Mouse (Mus musculus) heart, embryonic 16.5 days (tissue): ENCODE measurements around the gene Arf5. TPM values are rescaled to one million over a fixed set of nuclear protein-coding genes. Genes with fewer than 3 reads are reported as not detected.

Source experiments
- ATAC-seq: fragments of 200-750 bp; cut with Nextera tagmentation; replicated peaks from 2 replicates; pipeline ENCODE4 v1.8.0; 2017; ENCODE audit warnings: moderate number of reproducible peaks; ENCODE audit not compliant: insufficient read depth, low FRiP score; ENCODE audit errors: extremely low read depth
- H3K27ac ChIP-seq: fragments of 300-500 bp; sonication (generic); 2 replicates; pipeline ENCODE4 v1.5.1; 2014; ENCODE audit warnings: mild to moderate bottlenecking, low read length, control low read depth, moderate library complexity
- H3K27me3 ChIP-seq: fragments of 300-500 bp; sonication (generic); 2 replicates; pipeline ENCODE4 v1.6.1; 2014; ENCODE audit warnings: low read length, mixed read lengths; ENCODE audit not compliant: control insufficient read depth, insufficient read depth
- H3K36me3 ChIP-seq: fragments of 300-500 bp; sonication (generic); 2 replicates; pipeline ENCODE4 v1.6.1; 2014; ENCODE audit not compliant: control insufficient read depth, insufficient read depth
- H3K4me1 ChIP-seq: fragments of 300-500 bp; sonication (generic); 2 replicates; pipeline ENCODE4 v1.6.1; 2014; ENCODE audit warnings: low read length, mixed read lengths; ENCODE audit not compliant: control insufficient read depth, insufficient read depth
- H3K4me2 ChIP-seq: fragments of 300-500 bp; sonication (generic); 2 replicates; pipeline ENCODE4 v1.6.1; 2014; ENCODE audit warnings: low read depth, mild to moderate bottlenecking, control low read depth, low read length
- H3K4me3 ChIP-seq: fragments of 300-500 bp; sonication (generic); 2 replicates; pipeline ENCODE4 v1.5.1; 2014; ENCODE audit warnings: mild to moderate bottlenecking, control low read depth, low read length
- H3K9ac ChIP-seq: fragments of 300-500 bp; sonication (generic); 2 replicates; pipeline ENCODE4 v1.6.1; 2014; ENCODE audit warnings: low read length, control low read depth
- H3K9me3 ChIP-seq: fragments of 300-500 bp; sonication (generic); replicated peaks from 2 replicates; pipeline ENCODE4 v1.6.1; 2016; ENCODE audit warnings: low read length; ENCODE audit not compliant: control insufficient read depth
- WGBS: fragments of 180-500 bp; shearing (Covaris S2); extraction: QIAGEN DNeasy Blood & Tissue Kit; methylation state at CpG from one replicate; pipeline ENCODE4 v1.1.7; 2014; 5-methylcytosine and 5-hydroxymethylcytosine counted together
- polyA plus RNA-seq: library from polyadenylated mRNA; unstranded; fragments of >200 nt; fragmentation: Nextera tagmentation; extraction: Ambion mirVana; gene quantifications from 2 replicates; pipeline ENCODE4 v1.2.1, GENCODE M21; 2015

Gene Arf5
- polyA plus RNA-seq, 1 experiment from 2014 or later, result 231 TPM

- no peaks in the 10 kb centered on the region for H3K27me3 ChIP-seq
- H3K4me2 ChIP-seq, result no peak overlapping the region
- H3K9me3 ChIP-seq, result no peaks in the 10 kb centered on the region
- H3K27ac ChIP-seq, result no peak overlapping the region
- no peak for ATAC-seq
- no peaks in the 10 kb centered on the region for H3K36me3 ChIP-seq
- no peak overlapping the region for H3K4me3 ChIP-seq
- H3K4me1 ChIP-seq, result peaks cover 2% of the 10 kb centered on the region; the same call in 1 of the 2 replicates
- H3K9ac ChIP-seq, result no peak overlapping the region
- WGBS, result 73% methylated on average over 4 of the region's 4 CpGs
These were observed 50.9 kb downstream of the Arf5 start for GRCm38 (mm10) chr6:28474211-28474610.

GRCm38 (mm10) chr6:28474839-28475238 lies 51.5 kb downstream of the Arf5 start, which contains the start of gene Snd1:
TSS of gene Snd1 (plus strand) at chr6:28475139.
- Histone ChIP-seq H3K27ac (no peak within 1 kb of the TSS), H3K9me3 (no peaks in the 10 kb centered on the region), H3K36me3 (no peaks in the 10 kb centered on the region), H3K27me3 (no peaks in the 10 kb centered on the region), H3K4me3 (no peak within 1 kb of the TSS), H3K4me1 (peaks cover 4% of the 10 kb centered on the region; the same call in 1 of the 2 replicates), H3K4me2 (no peak within 1 kb of the TSS), H3K9ac (no peak within 1 kb of the TSS)
- WGBS, result 67% methylated on average over 5 of the region's 5 CpGs
- no peak for ATAC-seq

Other genes starting within 250 kb of the Arf5 start
- gene Zfp800, start 25.6 kb upstream of the Arf5 start, polyA plus RNA-seq, result 11.7 and 12.7 TPM in 2 replicates
- gene Fscn3, start 4.2 kb downstream of the Arf5 start, polyA plus RNA-seq, result not detected in 2 replicates
- 6.3 and 7.4 TPM in 2 replicates for gene Gcc1, start 4.8 kb downstream of the Arf5 start, polyA plus RNA-seq
- not detected in 2 replicates for gene Pax4, start 25.8 kb downstream of the Arf5 start, polyA plus RNA-seq
- gene Snd1, start 51.6 kb downstream of the Arf5 start, polyA plus RNA-seq, result 81.8 and 83.7 TPM in 2 replicates